Mouse (Mus musculus) embryo, embryonic 9.5 days (tissue): ENCODE data around the gene Gigyf1.

Experiments used
- DNase-seq: peaks from one replicate; pipeline ENCODE4 v3.0.0-alpha.2; 2017; ENCODE audit errors: extremely low spot score

Gigyf1 gene

DNA sequence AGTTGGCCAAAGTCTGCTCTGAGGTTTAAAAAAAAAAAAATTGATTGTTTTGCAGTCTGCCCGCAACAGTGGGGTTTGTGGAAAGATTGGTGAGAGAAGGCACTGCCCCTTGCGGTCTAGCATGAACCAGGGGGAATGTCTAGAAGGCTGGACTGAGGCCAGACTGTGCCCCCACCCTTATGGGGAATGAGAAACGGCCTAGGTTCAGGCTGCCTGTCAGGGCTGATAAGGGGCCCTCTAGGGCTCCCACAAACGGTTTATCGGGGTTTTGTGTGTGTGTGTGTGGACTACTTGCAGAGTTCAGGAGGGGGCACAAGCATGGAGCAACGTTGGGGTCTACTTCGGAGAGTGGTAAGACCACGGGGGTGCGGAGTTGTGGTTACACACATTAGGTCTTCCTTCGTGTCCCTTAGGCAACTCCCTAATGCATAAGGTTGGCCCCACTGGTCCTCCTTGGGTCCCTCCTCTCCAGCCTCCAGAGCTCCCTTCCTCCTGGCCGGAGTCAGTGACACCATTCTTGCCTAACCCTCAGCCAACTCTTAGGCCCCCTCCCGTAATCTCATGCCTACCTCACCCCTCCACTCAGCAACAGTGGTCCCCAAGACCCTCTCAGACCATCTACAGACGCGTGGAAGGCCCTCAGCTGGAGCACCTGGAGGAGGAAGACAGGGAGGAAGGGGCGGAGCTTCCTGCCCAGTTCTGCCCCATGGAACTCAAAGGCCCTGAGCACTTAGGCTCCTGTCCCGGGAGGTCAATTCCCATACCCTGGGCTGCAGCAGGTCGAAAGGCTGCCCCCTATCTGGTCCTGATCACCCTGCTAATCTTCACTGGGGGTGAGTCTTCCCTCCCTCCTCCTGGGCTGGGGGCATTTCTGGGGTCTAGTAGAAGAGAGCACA, 52.6 kb downstream of the Gigyf1 start:
- DNase-seq, result no peak

DNA sequence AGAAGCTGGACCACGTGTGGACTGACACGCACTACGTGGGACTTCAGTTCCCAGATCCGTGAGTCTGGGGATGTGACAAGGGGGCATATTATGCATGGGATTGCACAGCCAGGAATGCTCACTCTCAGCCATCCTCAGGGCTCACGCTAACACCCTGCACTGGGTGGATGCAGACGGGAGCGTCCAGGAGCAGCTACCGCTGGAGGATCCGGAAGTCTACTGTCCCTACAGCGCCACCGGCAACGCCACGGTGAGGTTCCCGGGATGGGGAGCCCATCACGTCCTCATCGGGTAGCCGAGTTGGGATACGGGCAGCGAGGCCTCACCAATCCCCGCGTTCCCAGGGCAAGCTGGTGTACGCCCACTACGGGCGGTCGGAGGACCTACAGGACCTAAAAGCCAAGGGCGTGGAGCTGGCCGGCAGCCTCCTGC, 56.1 kb downstream of the Gigyf1 start:
- peak; percentile 41 for DNase-seq
